Mouse (Mus musculus): Measurements from ENCODE around the gene Dpp8. TPM values are rescaled to one million over a fixed set of nuclear protein-coding genes. Genes with fewer than 3 reads are reported as not detected.
"Not testable (repeated sequence)": the region's sequence is repeated elsewhere in the genome, so short reads cannot be mapped to it uniquely, and the experiment has no call there.

The Dpp8 gene
- polyA plus RNA-seq, 1 experiment from 2014 or later = 14.9 TPM

DNA sequence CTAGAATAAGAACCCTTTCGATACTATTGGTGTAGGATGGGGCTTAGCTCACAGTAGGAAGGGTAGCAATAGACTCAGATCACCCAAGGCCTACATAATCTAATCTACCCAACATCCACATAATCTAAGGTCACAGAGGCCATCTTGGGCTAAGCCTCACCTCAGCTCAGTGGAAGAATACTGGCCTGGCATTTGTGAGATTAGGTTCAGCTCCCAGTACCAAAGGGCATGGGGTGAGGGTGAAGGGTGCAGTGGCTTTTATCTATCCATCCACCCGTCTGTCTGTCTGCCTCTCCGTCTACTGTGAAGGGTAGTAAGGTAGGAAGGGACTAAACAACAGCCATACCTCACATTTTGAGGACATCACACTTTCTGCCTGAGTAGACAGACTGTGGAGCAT, 38.4 kb downstream of the Dpp8 start:
- no peak overlapping the region for H3K27ac ChIP-seq (replicated peaks)
- no peaks in the 10 kb centered on the region for H3K9me3 ChIP-seq (ENCODE audit: control insufficient read depth, low read length)
- TF ChIP-seq CTCF (IDR thresholded peaks at IDR 0.05; ENCODE audit: low read depth) (no peak), EP300 (optimal IDR thresholded peaks at IDR 0.05) (no peak)
- H3K36me3 ChIP-seq (ENCODE audit: control insufficient read depth, insufficient read depth, low read length) = peaks cover 10% of the 10 kb centered on the region; the same call in 1 of the 2 replicates
- H3K4me1 ChIP-seq (replicated peaks; ENCODE audit: control insufficient read depth, insufficient read depth) = no peaks in the 10 kb centered on the region
- no peaks in the 10 kb centered on the region for H3K27me3 ChIP-seq (ENCODE audit: control insufficient read depth, insufficient read depth, low read length)
- ATAC-seq (ENCODE audit: low FRiP score, low TSS enrichment) (no peak), DNase-seq (ENCODE audit: low spot score) (no peak)
- no peak overlapping the region for H3K4me3 ChIP-seq (ENCODE audit: low read depth, low read length)
- H3K4me2 ChIP-seq (replicated peaks; ENCODE audit: low read depth) = no peak overlapping the region
- 77% methylated on average over 3 of the region's 3 CpGs for WGBS
- H3K9ac ChIP-seq (ENCODE audit: low read length) = no peak overlapping the region

DNA sequence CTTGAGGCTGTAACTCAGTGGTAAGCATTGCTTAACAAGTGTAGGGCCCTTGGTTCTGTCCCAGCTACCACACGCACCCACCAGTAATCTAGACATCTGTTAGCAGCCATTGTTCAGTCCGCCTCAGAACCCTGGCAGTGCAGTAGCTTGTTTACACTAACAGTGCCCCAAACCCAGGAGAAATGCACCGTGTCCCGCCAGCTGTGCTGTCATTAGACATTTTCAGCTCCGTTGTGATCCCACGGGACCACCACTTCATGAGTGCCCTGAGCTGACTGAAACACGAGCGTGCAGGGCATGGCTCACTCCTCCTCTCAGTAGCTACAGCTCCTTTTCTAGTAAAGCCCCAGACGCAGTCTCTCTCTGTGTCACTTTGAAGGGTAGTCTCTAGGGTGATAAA, 41.3 kb downstream of the Dpp8 start:
- Histone ChIP-seq H3K36me3 (ENCODE audit: control insufficient read depth, insufficient read depth, low read length) (peaks cover 12% of the 10 kb centered on the region), H3K4me3 (ENCODE audit: low read depth, low read length) (no peak overlapping the region), H3K9me3 (ENCODE audit: control insufficient read depth, low read length) (no peaks in the 10 kb centered on the region), H3K27ac (replicated peaks) (no peak overlapping the region), H3K27me3 (ENCODE audit: control insufficient read depth, insufficient read depth, low read length) (no peaks in the 10 kb centered on the region), H3K4me1 (replicated peaks; ENCODE audit: control insufficient read depth, insufficient read depth) (no peaks in the 10 kb centered on the region), H3K4me2 (replicated peaks; ENCODE audit: low read depth) (no peak overlapping the region), H3K9ac (ENCODE audit: low read length) (no peak overlapping the region)
- TF ChIP-seq EP300 (optimal IDR thresholded peaks at IDR 0.05) = no peak
- no peak for TF ChIP-seq CTCF (IDR thresholded peaks at IDR 0.05; ENCODE audit: low read depth)
- DNase-seq (ENCODE audit: low spot score) = no peak
- WGBS = 63% methylated on average over 9 of the region's 9 CpGs
- no peak for ATAC-seq (ENCODE audit: low FRiP score, low TSS enrichment)

- ATAC-seq (ENCODE audit: low FRiP score, low TSS enrichment) = no peak
- WGBS = 89% methylated on average over 15 of the region's 15 CpGs
Measured at GRCm38 (mm10) chr9:65074251-65074650, 42.0 kb downstream of the Dpp8 start.

GRCm38 (mm10) chr9:65074855-65075493, 42.8 kb downstream of the Dpp8 start:
- no peak overlapping the region for H3K4me3 ChIP-seq (ENCODE audit: low read depth, low read length)
- peaks cover 21% of the 10 kb centered on the region for H3K36me3 ChIP-seq (ENCODE audit: control insufficient read depth, insufficient read depth, low read length)
- WGBS = 83% methylated on average over 6 of the region's 6 CpGs
- TF ChIP-seq EP300 (optimal IDR thresholded peaks at IDR 0.05) = no peak
- no peak for TF ChIP-seq CTCF (IDR thresholded peaks at IDR 0.05; ENCODE audit: low read depth)
- no peaks in the 10 kb centered on the region for H3K9me3 ChIP-seq (ENCODE audit: control insufficient read depth, low read length)
- H3K4me1 ChIP-seq (replicated peaks; ENCODE audit: control insufficient read depth, insufficient read depth) = no peaks in the 10 kb centered on the region
- DNase-seq (ENCODE audit: low spot score) (no peak), ATAC-seq (ENCODE audit: low FRiP score, low TSS enrichment) (no peak)
- H3K9ac ChIP-seq (ENCODE audit: low read length) = no peak overlapping the region
- H3K27ac ChIP-seq (replicated peaks) = no peak overlapping the region
- H3K27me3 ChIP-seq (ENCODE audit: control insufficient read depth, insufficient read depth, low read length) = no peaks in the 10 kb centered on the region
- H3K4me2 ChIP-seq (replicated peaks; ENCODE audit: low read depth) = no peak overlapping the region

More at GRCm38 (mm10) chr9:65074251-65074650, 42.0 kb downstream of the Dpp8 start:
- no peaks in the 10 kb centered on the region for H3K27me3 ChIP-seq (ENCODE audit: control insufficient read depth, insufficient read depth, low read length)
- peaks cover 18% of the 10 kb centered on the region for H3K36me3 ChIP-seq (ENCODE audit: control insufficient read depth, insufficient read depth, low read length)
- no peaks in the 10 kb centered on the region for H3K4me1 ChIP-seq (replicated peaks; ENCODE audit: control insufficient read depth, insufficient read depth)
- TF ChIP-seq CTCF (IDR thresholded peaks at IDR 0.05; ENCODE audit: low read depth) = no peak
- TF ChIP-seq EP300 (optimal IDR thresholded peaks at IDR 0.05) = no peak
- no peak overlapping the region for H3K4me2 ChIP-seq (replicated peaks; ENCODE audit: low read depth)
- no peak overlapping the region for H3K9ac ChIP-seq (ENCODE audit: low read length)
- no peak overlapping the region for H3K27ac ChIP-seq (replicated peaks)
- H3K9me3 ChIP-seq (ENCODE audit: control insufficient read depth, low read length) = no peaks in the 10 kb centered on the region
- no peak overlapping the region for H3K4me3 ChIP-seq (ENCODE audit: low read depth, low read length)
- DNase-seq (ENCODE audit: low spot score) = no peak

DNA sequence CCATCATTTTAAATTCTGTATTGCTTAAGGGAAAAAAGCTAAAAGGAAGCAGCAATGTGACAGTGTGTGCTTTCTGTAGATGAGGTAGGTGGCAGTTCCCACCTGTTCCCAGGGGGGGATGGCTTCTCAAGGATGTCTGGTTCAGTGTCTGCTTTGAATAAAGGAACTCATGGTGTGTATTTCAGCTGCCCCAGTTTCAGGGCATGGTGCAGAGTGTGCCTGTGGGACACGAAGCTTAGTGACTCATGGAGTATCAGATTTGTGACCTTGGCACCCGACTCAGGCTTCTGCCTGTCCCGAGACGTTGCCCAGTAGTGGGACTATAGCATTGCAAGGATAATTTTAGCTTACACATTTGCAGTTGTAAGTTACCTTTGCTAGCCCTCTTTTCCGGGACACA, 45.3 kb downstream of the Dpp8 start:
- no peaks in the 10 kb centered on the region for H3K9me3 ChIP-seq (ENCODE audit: control insufficient read depth, low read length)
- ATAC-seq (ENCODE audit: low FRiP score, low TSS enrichment) = no peak
- no peaks in the 10 kb centered on the region for H3K4me1 ChIP-seq (replicated peaks; ENCODE audit: control insufficient read depth, insufficient read depth)
- no peak for DNase-seq (ENCODE audit: low spot score)
- no peak overlapping the region for H3K9ac ChIP-seq (ENCODE audit: low read length)
- WGBS = 81% methylated on average over 5 of the region's 5 CpGs
- no peak overlapping the region for H3K4me3 ChIP-seq (ENCODE audit: low read depth, low read length)
- no peak overlapping the region for H3K27ac ChIP-seq (replicated peaks)
- no peak overlapping the region for H3K4me2 ChIP-seq (replicated peaks; ENCODE audit: low read depth)
- TF ChIP-seq CTCF (IDR thresholded peaks at IDR 0.05; ENCODE audit: low read depth) = no peak
- TF ChIP-seq EP300 (optimal IDR thresholded peaks at IDR 0.05) = no peak
- H3K27me3 ChIP-seq (ENCODE audit: control insufficient read depth, insufficient read depth, low read length) = no peaks in the 10 kb centered on the region
- peaks cover 21% of the 10 kb centered on the region for H3K36me3 ChIP-seq (ENCODE audit: control insufficient read depth, insufficient read depth, low read length)

- WGBS = 88% methylated on average over 2 of the region's 2 CpGs
- not testable (repeated sequence) for ATAC-seq (ENCODE audit: low FRiP score, low TSS enrichment); H3K4me3 ChIP-seq (ENCODE audit: low read depth, low read length); DNase-seq (ENCODE audit: low spot score); H3K27ac ChIP-seq (replicated peaks); H3K9me3 ChIP-seq (ENCODE audit: control insufficient read depth, low read length); H3K9ac ChIP-seq (ENCODE audit: low read length); H3K27me3 ChIP-seq (ENCODE audit: control insufficient read depth, insufficient read depth, low read length); H3K4me1 ChIP-seq (replicated peaks; ENCODE audit: control insufficient read depth, insufficient read depth); H3K4me2 ChIP-seq (replicated peaks; ENCODE audit: low read depth)
- H3K36me3 ChIP-seq (ENCODE audit: control insufficient read depth, insufficient read depth, low read length) = peaks cover 24% of the 10 kb centered on the region
Measured at GRCm38 (mm10) chr9:65080141-65080540, 47.9 kb downstream of the Dpp8 start.

All from stomach, postnatal 0 days (tissue).